Mouse (Mus musculus): ENCODE measurements at regions not wholly inside any gene's neighbourhood (a gene's known extent, or its start where the extent isn't known, plus 50 kb on each side); places are given as distances from the start of the nearest gene placed in this dataset.
"Not testable (repeated sequence)": the region's sequence is repeated elsewhere in the genome, so short reads cannot be mapped to it uniquely, and the experiment has no call there.

DNA sequence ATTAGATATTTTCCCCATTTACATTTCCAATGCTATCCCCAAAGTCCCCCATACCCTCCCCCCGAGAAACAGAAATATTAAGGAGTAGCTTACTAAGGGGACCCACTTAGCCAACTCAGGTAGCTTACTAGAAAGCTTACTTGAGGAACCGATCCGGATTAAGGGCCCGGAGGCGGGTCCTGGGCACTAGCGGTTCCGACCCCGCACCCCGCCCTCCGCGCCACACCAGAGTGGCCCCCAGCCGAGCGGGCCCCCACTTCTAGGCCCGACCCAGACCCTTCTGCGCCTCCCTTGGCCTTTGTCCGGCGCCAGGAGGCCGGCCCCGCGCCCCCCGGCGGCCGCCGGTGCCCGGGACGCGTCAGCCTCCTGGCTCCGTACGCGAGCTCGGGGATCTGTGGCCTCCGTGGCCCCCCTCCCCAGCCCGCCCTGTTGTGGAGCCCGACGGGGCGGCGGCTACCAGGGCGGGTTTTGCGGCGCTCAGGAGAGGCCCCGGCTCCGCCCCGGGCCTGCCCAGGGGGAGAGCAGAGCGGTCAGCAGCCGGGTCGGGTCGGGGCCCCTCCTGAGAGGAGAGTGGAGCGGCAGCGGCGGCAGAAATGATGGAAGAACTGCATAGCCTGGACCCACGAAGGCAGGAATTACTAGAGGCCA, 106.5 kb downstream of the Zfp600 start:
- DNase-seq (ENCODE audit: low spot score in 2 of 2) = peak in 1 of 2 experiments; percentile 2

DNA sequence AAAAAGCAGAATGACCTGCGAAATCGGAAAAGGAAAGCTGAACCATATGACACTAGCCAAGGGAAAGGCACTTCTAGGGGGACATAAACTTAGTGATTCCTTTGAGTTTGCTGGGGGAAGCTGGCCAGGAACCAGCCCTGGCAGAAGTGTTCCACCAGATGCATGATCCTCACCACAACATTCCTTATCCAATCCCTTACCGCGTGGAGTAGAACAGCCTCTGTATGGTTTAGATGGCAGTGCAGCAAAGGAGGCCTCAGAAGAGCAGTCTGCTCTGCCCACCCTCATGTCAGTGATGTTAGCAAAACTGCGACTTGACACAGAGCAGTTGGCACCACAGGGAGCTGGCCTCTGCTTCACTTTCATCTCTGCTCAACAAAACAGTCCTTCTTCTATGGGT, 107.2 kb downstream of the Zfp600 start:
- not testable (repeated sequence) for DNase-seq (ENCODE audit: low spot score in 2 of 2)

DNA sequence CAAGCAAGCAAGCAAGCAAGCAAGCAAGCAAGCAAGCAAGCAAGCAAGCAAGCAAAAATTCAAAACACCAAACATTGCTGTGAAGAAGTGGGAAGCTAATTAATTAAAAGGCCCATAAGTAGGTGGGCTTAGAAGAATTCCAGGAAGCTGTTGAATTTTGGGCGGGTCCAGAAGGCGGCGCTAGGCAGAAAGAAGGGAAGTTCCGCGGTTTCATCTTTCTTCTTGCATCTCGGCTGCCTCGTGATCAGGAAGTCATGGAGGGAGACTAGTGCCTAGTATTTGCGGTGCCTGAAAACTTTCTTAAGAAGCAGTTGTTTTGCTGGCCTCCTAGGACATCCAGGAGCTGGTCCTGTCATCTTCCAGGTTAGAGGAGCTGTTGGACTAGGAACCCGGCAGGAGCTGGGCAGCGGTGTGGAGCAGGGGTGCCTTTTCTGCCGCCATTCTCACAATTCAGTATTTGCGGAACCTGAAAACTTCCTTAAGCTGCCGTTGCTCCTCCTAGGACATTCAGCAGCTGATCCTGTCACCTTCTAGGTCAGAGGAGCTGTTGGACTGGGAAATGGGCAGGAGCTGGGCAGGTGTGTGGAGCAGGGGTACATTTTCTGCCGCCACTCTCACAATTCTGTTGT, 113.6 kb downstream of the Zfp600 start:
- DNase-seq (ENCODE audit: low spot score in 2 of 2) = not testable (repeated sequence)

Data from adrenal gland, postnatal 4 days (tissue).